Mouse (Mus musculus) stomach, postnatal 0 days (tissue): ENCODE measurements around the gene Smad6. TPM values are rescaled to one million over a fixed set of nuclear protein-coding genes. Genes with fewer than 3 reads are reported as not detected.

Experiments
- ATAC-seq: fragments of 200-750 bp; cut with Nextera tagmentation; 2 replicates; pipeline ENCODE4 v1.8.0; 2017; ENCODE audit not compliant: low FRiP score, low TSS enrichment
- DNase-seq: peaks from one replicate; pipeline ENCODE4 v3.0.0-alpha.2; 2016; ENCODE audit warnings: low spot score
- H3K27ac ChIP-seq: fragments of 300-500 bp; sonication (generic); replicated peaks from 2 replicates; pipeline ENCODE4 v1.5.1; 2014; ENCODE audit warnings: mild to moderate bottlenecking, control low read depth
- H3K27me3 ChIP-seq: fragments of 300-500 bp; sonication (generic); 2 replicates; pipeline ENCODE4 v1.6.1; 2014; ENCODE audit warnings: low read length; ENCODE audit not compliant: control insufficient read depth, insufficient read depth
- H3K36me3 ChIP-seq: fragments of 300-500 bp; sonication (generic); 2 replicates; pipeline ENCODE4 v1.6.1; 2014; ENCODE audit warnings: low read length, mixed read lengths; ENCODE audit not compliant: control insufficient read depth, insufficient read depth
- H3K4me1 ChIP-seq: fragments of 300-500 bp; sonication (generic); replicated peaks from 2 replicates; pipeline ENCODE4 v1.6.1; 2014; ENCODE audit warnings: antibody characterized with exemption; ENCODE audit not compliant: control insufficient read depth, insufficient read depth
- H3K4me2 ChIP-seq: fragments of 300-500 bp; sonication (generic); replicated peaks from 2 replicates; pipeline ENCODE4 v1.6.1; 2014; ENCODE audit warnings: low read depth, mild to moderate bottlenecking, control low read depth, moderate library complexity
- H3K4me3 ChIP-seq: fragments of 300-500 bp; sonication (generic); 2 replicates; pipeline ENCODE4 v1.5.1; 2014; ENCODE audit warnings: low read depth, low read length, control low read depth
- H3K9ac ChIP-seq: fragments of 300-500 bp; sonication (generic); 2 replicates; pipeline ENCODE4 v1.6.1; 2014; ENCODE audit warnings: mild to moderate bottlenecking, low read length, control low read depth, mixed read lengths
- H3K9me3 ChIP-seq: fragments of 300-500 bp; sonication (generic); 2 replicates; pipeline ENCODE4 v1.6.1; 2016; ENCODE audit warnings: low read length; ENCODE audit not compliant: control insufficient read depth
- CTCF ChIP-seq: IDR thresholded peaks from 2 replicates; pipeline ENCODE4 v1.5.1; 2016; ENCODE audit warnings: antibody characterized with exemption, low read depth, mild to moderate bottlenecking, moderate library complexity
- EP300 ChIP-seq: optimal IDR thresholded peaks from 2 replicates; pipeline ENCODE3; 2016; ENCODE audit warnings: antibody characterized with exemption
- WGBS: fragments of 180-500 bp; shearing (Covaris S2); extraction: QIAGEN DNeasy Blood & Tissue Kit; methylation state at CpG from one replicate; pipeline ENCODE4 v1.1.7; 2014; 5-methylcytosine and 5-hydroxymethylcytosine counted together
- polyA plus RNA-seq: library from polyadenylated mRNA; unstranded; fragments of >200 nt; fragmentation: Nextera tagmentation; extraction: Ambion mirVana; gene quantifications from 2 replicates; pipeline ENCODE4 v1.2.1, GENCODE M21; 2015

The Smad6 gene
- polyA plus RNA-seq, 1 experiment from 2014 or later = 6.0 TPM

DNA sequence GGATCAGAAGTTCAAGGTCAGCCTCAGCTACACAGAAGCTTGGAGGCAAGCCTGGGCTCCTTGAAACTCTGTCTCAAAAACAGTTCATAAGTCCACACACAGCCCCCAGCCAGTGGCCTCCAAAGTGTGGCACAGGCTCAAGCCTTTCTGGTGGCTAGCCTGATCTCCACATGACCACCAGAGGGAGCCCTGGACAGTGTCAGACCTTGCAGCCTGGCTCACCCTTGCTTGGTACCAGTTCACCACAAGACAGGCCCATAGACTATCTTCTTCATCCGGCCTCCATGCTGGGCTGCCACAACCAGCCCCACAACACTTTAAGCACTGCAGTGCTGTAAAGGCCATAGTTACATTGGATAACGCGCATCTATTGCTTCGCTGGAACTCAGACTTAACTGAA, 103.6 kb downstream of the Smad6 start:
- peak; percentile 51; the same call in 1 of the 2 replicates for ATAC-seq
- WGBS = 71% methylated on average over 4 of the region's 4 CpGs

DNA sequence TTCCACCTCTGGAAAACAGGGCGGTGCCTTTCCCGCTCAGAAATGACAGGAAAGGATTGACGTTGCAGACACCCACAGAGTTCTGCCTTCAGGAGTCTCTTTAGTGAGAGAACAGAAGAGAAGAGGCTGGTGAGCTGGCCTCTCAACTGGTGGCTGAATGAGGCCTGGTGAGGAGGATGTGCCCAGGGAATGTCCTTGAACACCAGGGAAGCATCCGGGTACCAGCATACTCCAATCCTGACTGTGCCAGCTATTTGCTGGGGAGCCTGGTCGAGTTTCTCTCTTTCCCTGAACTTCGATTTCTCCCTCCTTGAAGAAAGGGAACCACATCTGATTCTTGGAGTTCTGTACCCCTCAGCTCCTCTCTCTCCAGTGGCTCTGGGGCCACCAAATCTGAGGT, 105.4 kb downstream of the Smad6 start:
- Histone ChIP-seq H3K27ac (no peak overlapping the region), H3K9me3 (no peaks in the 10 kb centered on the region), H3K4me3 (no peak overlapping the region), H3K4me1 (no peaks in the 10 kb centered on the region), H3K36me3 (no peaks in the 10 kb centered on the region), H3K4me2 (no peak overlapping the region), H3K9ac (no peak overlapping the region), H3K27me3 (no peaks in the 10 kb centered on the region)
- WGBS = 77% methylated on average over 6 of the region's 6 CpGs
- TF ChIP-seq CTCF (no peak), EP300 (no peak)
- DNase-seq = no peak
- no peak for ATAC-seq

More for the DNA sequence above, 103.6 kb downstream of the Smad6 start:
- Histone ChIP-seq H3K9me3 (no peaks in the 10 kb centered on the region), H3K4me3 (no peak overlapping the region), H3K27me3 (no peaks in the 10 kb centered on the region), H3K27ac (no peak overlapping the region), H3K4me2 (no peak overlapping the region), H3K36me3 (no peaks in the 10 kb centered on the region), H3K4me1 (no peaks in the 10 kb centered on the region), H3K9ac (no peak overlapping the region)
- DNase-seq = peak; percentile 83
- no peak for TF ChIP-seq EP300
- peak; percentile 92 for TF ChIP-seq CTCF

DNA sequence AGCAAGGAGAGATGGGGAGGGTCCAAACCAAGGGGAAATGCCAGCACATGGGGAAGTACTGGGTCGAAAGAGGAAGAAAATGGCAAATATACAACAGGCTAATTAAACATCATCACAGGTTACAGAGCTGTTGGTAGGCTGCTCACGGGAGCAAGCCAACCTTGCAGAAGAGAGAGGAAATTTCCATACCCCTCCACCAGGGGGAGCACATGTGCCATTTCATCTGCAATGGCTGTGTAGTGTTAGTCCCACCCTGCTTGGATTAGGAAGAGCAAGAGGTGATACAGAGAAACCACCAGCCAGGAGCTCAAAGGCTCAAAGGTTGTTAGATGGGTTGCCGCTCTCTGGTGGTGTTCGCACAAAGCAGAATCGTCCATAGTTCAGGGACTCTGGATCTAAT, 105.9 kb downstream of the Smad6 start:
- Histone ChIP-seq H3K4me1 (no peaks in the 10 kb centered on the region), H3K4me2 (no peak overlapping the region), H3K4me3 (no peak overlapping the region), H3K27ac (no peak overlapping the region), H3K9me3 (no peaks in the 10 kb centered on the region), H3K9ac (no peak overlapping the region), H3K36me3 (no peaks in the 10 kb centered on the region), H3K27me3 (no peaks in the 10 kb centered on the region)
- TF ChIP-seq EP300 (no peak), CTCF (peak; percentile 86)
- WGBS = 58% methylated on average over 5 of the region's 5 CpGs
- ATAC-seq = peak; percentile 49; the same call in 1 of the 2 replicates
- DNase-seq = peak; percentile 82

DNA sequence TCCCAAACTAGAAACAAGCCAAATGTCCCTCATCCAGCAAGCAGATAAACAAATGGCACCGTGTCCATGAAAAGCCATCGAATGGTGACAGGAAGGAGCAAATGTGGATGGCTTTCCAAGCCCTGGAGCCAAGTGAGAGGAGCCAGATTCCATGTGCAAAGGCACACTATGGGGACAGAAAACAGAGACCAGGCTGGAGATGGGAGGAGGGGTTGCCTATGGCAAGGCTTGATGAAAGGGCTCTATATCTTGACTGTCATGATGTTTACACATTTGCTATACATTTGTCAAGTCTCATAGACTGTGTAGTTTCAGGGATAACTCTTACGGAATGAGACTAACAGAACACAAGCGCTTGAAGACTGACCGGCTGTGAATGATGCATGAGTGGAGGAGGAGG, 106.9 kb downstream of the Smad6 start:
- H3K9me3 ChIP-seq = no peaks in the 10 kb centered on the region
- H3K9ac ChIP-seq = no peak overlapping the region
- WGBS = 50% methylated on average over 5 of the region's 5 CpGs
- H3K4me1 ChIP-seq = no peaks in the 10 kb centered on the region
- DNase-seq (no peak), ATAC-seq (no peak)
- TF ChIP-seq CTCF (no peak), EP300 (no peak)
- H3K27me3 ChIP-seq = no peaks in the 10 kb centered on the region
- H3K4me3 ChIP-seq = no peak overlapping the region
- H3K4me2 ChIP-seq = no peak overlapping the region
- no peaks in the 10 kb centered on the region for H3K36me3 ChIP-seq
- no peak overlapping the region for H3K27ac ChIP-seq

DNA sequence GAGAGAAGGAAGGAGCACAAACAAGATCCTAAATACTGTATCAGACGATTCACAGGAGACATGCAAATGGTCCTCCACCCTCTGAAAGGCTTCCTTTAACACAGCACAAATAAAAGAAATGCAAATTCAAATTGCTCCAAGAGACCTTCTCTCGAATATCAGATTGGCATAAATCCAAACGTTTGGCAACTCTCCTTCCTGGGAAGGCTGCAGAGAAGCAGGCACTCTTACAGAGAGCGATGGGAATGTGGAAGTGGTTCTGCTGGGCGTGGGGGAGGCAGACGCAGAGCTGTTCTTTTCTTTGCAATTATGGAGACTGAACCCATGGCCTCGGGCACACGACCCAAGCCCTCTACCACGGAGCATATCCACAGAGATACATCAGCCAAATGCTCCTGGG, 109.8 kb downstream of the Smad6 start:
- WGBS = 31% methylated on average over 9 of the region's 9 CpGs
- H3K9me3 ChIP-seq = no peaks in the 10 kb centered on the region

DNA sequence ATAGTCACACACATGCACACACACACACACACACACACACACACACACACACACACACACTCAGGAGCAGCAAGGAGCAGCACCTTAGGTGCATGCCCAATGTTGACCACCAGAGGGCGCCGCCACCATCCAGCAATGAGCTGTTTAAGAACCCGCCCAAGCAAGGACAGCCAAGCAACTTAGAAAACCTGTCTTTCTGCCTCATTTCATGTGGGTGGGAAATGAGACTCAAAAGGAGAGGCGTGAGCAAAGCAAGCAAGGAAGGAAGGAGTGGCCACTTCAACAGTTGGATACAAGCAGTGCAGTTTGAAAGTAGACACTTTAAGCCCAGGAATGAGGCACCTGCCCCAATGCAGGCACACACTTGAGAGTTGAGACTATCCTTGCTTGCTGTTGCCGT, 112.2 kb downstream of the Smad6 start:
- TF ChIP-seq CTCF (peak; percentile 99), EP300 (no peak)
- Histone ChIP-seq H3K27me3 (no peaks in the 10 kb centered on the region), H3K27ac (peak overlapping the region; percentile 35; the same call in 1 of the 2 replicates), H3K4me2 (no peak overlapping the region), H3K4me1 (no peaks in the 10 kb centered on the region), H3K9me3 (no peaks in the 10 kb centered on the region), H3K4me3 (no peak overlapping the region), H3K9ac (no peak overlapping the region), H3K36me3 (no peaks in the 10 kb centered on the region)
- DNase-seq = peak; percentile 83
- peak; percentile 79 for ATAC-seq
- 10% methylated on average over 5 of the region's 5 CpGs for WGBS

More for the DNA sequence above, 109.8 kb downstream of the Smad6 start:
- no peak overlapping the region for H3K27ac ChIP-seq
- no peak overlapping the region for H3K4me2 ChIP-seq
- ATAC-seq (peak; percentile 31; the same call in 1 of the 2 replicates), DNase-seq (no peak)
- H3K4me3 ChIP-seq = no peak overlapping the region
- TF ChIP-seq CTCF (no peak), EP300 (no peak)
- no peak overlapping the region for H3K9ac ChIP-seq
- H3K27me3 ChIP-seq = no peaks in the 10 kb centered on the region
- no peaks in the 10 kb centered on the region for H3K36me3 ChIP-seq
- no peaks in the 10 kb centered on the region for H3K4me1 ChIP-seq
